Comparison of ENCODE assay signal across 8 mouse cellular contexts in the genomic region with DNA sequence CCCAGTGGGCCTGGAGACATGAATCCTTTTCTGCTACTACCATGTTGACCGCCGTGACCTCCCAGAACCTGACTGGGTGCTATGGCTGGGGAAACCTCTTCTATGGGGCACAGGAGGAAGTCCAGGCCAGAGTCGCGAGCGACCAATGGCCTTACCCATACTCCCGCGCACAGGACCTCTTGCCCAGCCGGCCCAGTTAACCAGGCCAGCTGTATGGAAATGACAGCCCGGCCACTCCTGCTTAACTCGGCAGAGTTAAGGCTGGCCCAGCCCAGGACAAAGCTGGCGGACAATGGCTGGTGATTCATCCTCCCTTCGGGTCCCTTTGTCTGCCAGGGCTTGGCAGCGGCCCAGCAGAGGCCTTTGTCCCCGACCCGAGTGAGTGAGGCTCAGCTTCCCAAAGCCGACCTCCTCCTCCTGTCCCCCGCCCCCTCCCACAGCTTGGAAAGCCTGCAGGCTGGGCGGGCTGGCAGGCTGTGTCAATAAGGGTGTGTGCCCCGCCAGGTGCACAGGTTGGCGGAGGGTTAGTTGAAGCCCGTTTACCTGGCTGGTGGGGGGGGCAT. TPM values are rescaled to one million over a fixed set of nuclear protein-coding genes. Genes with fewer than 3 reads are reported as not detected.
DNase-seq lines count a peak whose midpoint lies in the region; ATAC-seq and TF ChIP-seq lines count a peak whose summit lies in the region.

No protein-coding gene starts in this region.

- peak overlapping the region; percentile 51 for H3K4me2 ChIP-seq in intestine, embryonic 14.5 days (ENCODE audit: low read length)
- peak overlapping the region; percentile 92 for H3K4me2 ChIP-seq in liver, embryonic 11.5 days

- peak overlapping the region; percentile 37; the same call in 1 of the 2 replicates for H3K9ac ChIP-seq in intestine, embryonic 14.5 days (ENCODE audit: low read length)
- H3K9ac ChIP-seq in liver, embryonic 11.5 days (ENCODE audit: low read depth, low read length) = peak overlapping the region; percentile 54

- peak overlapping the region; percentile 83 for H3K27ac ChIP-seq in left cerebral cortex, adult 2 months
- peak overlapping the region; percentile 92 for H3K27ac ChIP-seq in intestine, embryonic 14.5 days (ENCODE audit: low read depth)
- peak overlapping the region; percentile 61 for H3K27ac ChIP-seq in liver, embryonic 11.5 days (ENCODE audit: low read depth, low read length)

- H3K27me3 ChIP-seq in intestine, embryonic 14.5 days (replicated peaks; ENCODE audit: control insufficient read depth, insufficient read depth, low read length) = peaks cover 34% of the 10 kb centered on the region
- H3K27me3 ChIP-seq in liver, embryonic 11.5 days (replicated peaks; ENCODE audit: control insufficient read depth, insufficient read depth, low read length) = peaks cover 64% of the 10 kb centered on the region

- no peaks in the 10 kb centered on the region for H3K9me3 ChIP-seq in intestine, embryonic 14.5 days (ENCODE audit: control insufficient read depth, low read length)
- no peaks in the 10 kb centered on the region for H3K9me3 ChIP-seq in liver, embryonic 11.5 days (ENCODE audit: control insufficient read depth, low read length)

- peak; percentile 65 for ATAC-seq in intestine, embryonic 14.5 days (replicated peaks; ENCODE audit: low FRiP score, low TSS enrichment, low read depth)
- no peak for ATAC-seq in liver, embryonic 11.5 days (replicated peaks; ENCODE audit: low FRiP score)
- ATAC-seq in monocyte, adult 5-6 weeks (replicated peaks; ENCODE audit: insufficient number of reproducible peaks, low FRiP score, low TSS enrichment, poor library complexity, severe bottlenecking) = peak; percentile 19

- intact Hi-C loops in left cerebral cortex, adult 2 months (cut with DNase I) = no loop called here

- WGBS in intestine, embryonic 14.5 days = 10% methylated on average over 21 of the region's 21 CpGs
- 33% methylated on average over 21 of the region's 21 CpGs for WGBS in liver, embryonic 11.5 days

- H3K4me3 ChIP-seq in left cerebral cortex, adult 2 months = peak overlapping the region; percentile 40
- H3K4me3 ChIP-seq in intestine, embryonic 14.5 days (ENCODE audit: low read depth, low read length) = peak overlapping the region; percentile 15
- H3K4me3 ChIP-seq in liver, embryonic 11.5 days (ENCODE audit: low read depth, low read length) = peak overlapping the region; percentile 74

- peaks cover 9% of the 10 kb centered on the region; the same call in 1 of the 2 replicates for H3K36me3 ChIP-seq in intestine, embryonic 14.5 days (ENCODE audit: control insufficient read depth, insufficient read depth, low read length)
- H3K36me3 ChIP-seq in liver, embryonic 11.5 days (ENCODE audit: control insufficient read depth, insufficient read depth, low read length) = peaks cover 4% of the 10 kb centered on the region; the same call in 1 of the 2 replicates

- DNase-seq in left cerebral cortex, adult 2 months (ENCODE audit: extremely low spot score in 1 of 2, low spot score in 2 of 2) = peak in 1 of 2 experiments; percentile 62
- no peak for DNase-seq in left cerebral cortex, adult 11 months (ENCODE audit: low spot score)
- peak; percentile 82 to 84 for DNase-seq in cerebellum, postnatal 10 days
- peak; percentile 82 for DNase-seq in gastrocnemius, postnatal 25 days
- DNase-seq in intestine, embryonic 14.5 days (ENCODE audit: low spot score) = peak; percentile 86
- DNase-seq in liver, embryonic 11.5 days (ENCODE audit: low spot score) = no peak
- peak; percentile 62 for DNase-seq in testis, postnatal 14 days (ENCODE audit: low spot score)

- TF ChIP-seq CTCF in left cerebral cortex, adult 2 months (IDR thresholded peaks at IDR 0.05) = no peak

- H3K4me1 ChIP-seq in intestine, embryonic 14.5 days (replicated peaks; ENCODE audit: control insufficient read depth, insufficient read depth, low read length) = peaks cover 46% of the 10 kb centered on the region
- H3K4me1 ChIP-seq in liver, embryonic 11.5 days (replicated peaks; ENCODE audit: control insufficient read depth, insufficient read depth, low read length) = peaks cover 57% of the 10 kb centered on the region

RNA-seq across cellular contexts. Expression of a gene that starts 4.0 kb away (rescaled TPM):
- 10 to 100 TPM; 25.9 to 26.2 TPM for total RNA-seq in left cerebral cortex, adult 2 months (2021)
- 1 to 10 TPM; 2.7 to 5.5 TPM for total RNA-seq in gastrocnemius, postnatal 25 days (2021)
- polyA plus RNA-seq in intestine, embryonic 14.5 days (2014; fragmentation: Nextera tagmentation; extraction: Ambion mirVana) = 12.6 and 15.4 TPM in 2 replicates
- polyA plus RNA-seq in liver, embryonic 11.5 days (2014; fragmentation: Nextera tagmentation; extraction: Ambion mirVana) = 10.6 and 11.0 TPM in 2 replicates
- 274 to 469 TPM (median 297 TPM) in 3 replicates for total RNA-seq in monocyte, adult 5-6 weeks (2017)

RNA-seq across cellular contexts. Expression of a gene that starts 37.7 kb away (rescaled TPM):
- 100 to 1,000 TPM; 244 to 247 TPM for total RNA-seq in left cerebral cortex, adult 2 months (2021)
- total RNA-seq in gastrocnemius, postnatal 25 days (2021) = 1 to 10 TPM; 6.1 to 7.8 TPM
- 39.5 and 44.8 TPM in 2 replicates for polyA plus RNA-seq in intestine, embryonic 14.5 days (2014; fragmentation: Nextera tagmentation; extraction: Ambion mirVana)
- 24.3 and 26.5 TPM in 2 replicates for polyA plus RNA-seq in liver, embryonic 11.5 days (2014; fragmentation: Nextera tagmentation; extraction: Ambion mirVana)
- 12.6 to 29.2 TPM (median 15.6 TPM) in 3 replicates for total RNA-seq in monocyte, adult 5-6 weeks (2017)

RNA-seq across cellular contexts. Expression of a gene that starts 46.2 kb away (rescaled TPM):
- not detected for total RNA-seq in left cerebral cortex, adult 2 months (2021)
- not detected for total RNA-seq in gastrocnemius, postnatal 25 days (2021)
- 0.54 TPM in 1 of 2 replicates, not detected in the other for polyA plus RNA-seq in intestine, embryonic 14.5 days (2014; fragmentation: Nextera tagmentation; extraction: Ambion mirVana)
- 1.8 and 2.6 TPM in 2 replicates for polyA plus RNA-seq in liver, embryonic 11.5 days (2014; fragmentation: Nextera tagmentation; extraction: Ambion mirVana)
- total RNA-seq in monocyte, adult 5-6 weeks (2017) = not detected in 3 replicates

Comparison
In these comparisons a context has a peak if more than half of its experiments do, and no peak if none do; other contexts are left out.
1. DNase-seq: peak in cerebellum, postnatal 10 days (2 of 2), gastrocnemius, postnatal 25 days (single experiment), intestine, embryonic 14.5 days (single experiment) and testis, postnatal 14 days (single experiment); none in left cerebral cortex, adult 11 months (single experiment) and liver, embryonic 11.5 days (single experiment).
2. H3K4me3 ChIP-seq: peak in every context shown above with its lines; median percentile 74 in liver, embryonic 11.5 days; 40 in left cerebral cortex, adult 2 months; 15 in intestine, embryonic 14.5 days.
3. RNA of a gene that starts 4.0 kb away (total RNA-seq): 274 to 469 TPM in monocyte, adult 5-6 weeks; 25.9 to 26.2 TPM in left cerebral cortex, adult 2 months and 2.7 to 5.5 TPM in gastrocnemius, postnatal 25 days; every median in the first group is over 10 times any median in the second.
4. Peak in every context shown above with its lines, with median percentiles within 50 percentile points of each other: H3K27ac ChIP-seq.